Mouse (Mus musculus) urinary bladder, postnatal 4 days (tissue): ENCODE results near the gene Pls1.

Experiments used
- DNase-seq, 2 experiments: peaks; one replicate each; pipeline ENCODE4 v3.0.0; 2021 to 2022; ENCODE audit warnings: low spot score in 2 of 2

Gene Pls1

GRCm38 (mm10) chr9:95704078-95704477, 141.0 kb downstream of the Pls1 start:
- DNase-seq: no peak
